Mouse (Mus musculus) natural killer cell, adult 2 months (primary cell): ENCODE results near the gene Nt5dc3.

Experiments
- DNase-seq, 2 experiments: peaks; one replicate each; pipeline ENCODE4 v3.0.0; 2022; ENCODE audit warnings: low spot score in 2 of 2

Gene Nt5dc3

GRCm38 (mm10) chr10:86814292-86815131, 35.7 kb downstream of the Nt5dc3 start:
- no peak for DNase-seq

- DNase-seq = no peak
Observed at GRCm38 (mm10) chr10:86815133-86815532, 36.3 kb downstream of the Nt5dc3 start.

GRCm38 (mm10) chr10:86819649-86820165, 40.9 kb downstream of the Nt5dc3 start:
- DNase-seq = no peak

GRCm38 (mm10) chr10:86821014-86821413, 42.2 kb downstream of the Nt5dc3 start:
- no peak for DNase-seq

GRCm38 (mm10) chr10:86824093-86824492, 45.3 kb downstream of the Nt5dc3 start:
- DNase-seq = peak in 1 of 2 experiments; percentile 10

- DNase-seq = no peak
Observed at GRCm38 (mm10) chr10:86824871-86825270, 46.1 kb downstream of the Nt5dc3 start.

GRCm38 (mm10) chr10:86825871-86826522, 47.2 kb downstream of the Nt5dc3 start:
- no peak for DNase-seq

GRCm38 (mm10) chr10:86826929-86827328, 48.1 kb downstream of the Nt5dc3 start:
- DNase-seq = no peak

GRCm38 (mm10) chr10:86828221-86829135, 49.7 kb downstream of the Nt5dc3 start:
- peak in 1 of 2 experiments; percentile 29 for DNase-seq

GRCm38 (mm10) chr10:86829515-86829914, 50.7 kb downstream of the Nt5dc3 start:
- no peak for DNase-seq

GRCm38 (mm10) chr10:86836784-86837183, 58.0 kb downstream of the Nt5dc3 start:
- no peak for DNase-seq

- DNase-seq = no peak
Observed at GRCm38 (mm10) chr10:86838827-86839226, 60.0 kb downstream of the Nt5dc3 start.

GRCm38 (mm10) chr10:86842659-86843058, 63.9 kb downstream of the Nt5dc3 start:
- no peak for DNase-seq

- DNase-seq = peak; percentile 76 to 87
Observed at GRCm38 (mm10) chr10:86846926-86847467, 68.2 kb downstream of the Nt5dc3 start.

GRCm38 (mm10) chr10:86849087-86849486, 70.3 kb downstream of the Nt5dc3 start:
- peak in 1 of 2 experiments; percentile 14 for DNase-seq

GRCm38 (mm10) chr10:86849508-86849907, 70.7 kb downstream of the Nt5dc3 start:
- no peak for DNase-seq

GRCm38 (mm10) chr10:86852160-86852559, 73.4 kb downstream of the Nt5dc3 start:
- DNase-seq = no peak

GRCm38 (mm10) chr10:86853433-86853832, 74.6 kb downstream of the Nt5dc3 start:
- DNase-seq = no peak

- no peak for DNase-seq
Observed at GRCm38 (mm10) chr10:86860396-86860795, 81.6 kb downstream of the Nt5dc3 start.

- DNase-seq = no peak
Observed at GRCm38 (mm10) chr10:86862496-86862895, 83.7 kb downstream of the Nt5dc3 start.

GRCm38 (mm10) chr10:86863429-86863828, 84.6 kb downstream of the Nt5dc3 start:
- DNase-seq = no peak
